Mouse (Mus musculus) heart, postnatal 10 days (tissue): ENCODE results near the gene Rap1gap. TPM values are rescaled to one million over a fixed set of nuclear protein-coding genes. Genes with fewer than 3 reads are reported as not detected.

Experiments
- DNase-seq, 2 experiments: peaks; one replicate each; pipeline ENCODE4 v3.0.0; 2021
- intact Hi-C: fragments of 180-260 bp; cut with DNase I; formaldehyde crosslinking; loops from one replicate; pipeline ENCODE4 v1.15.1; 2025
- total RNA-seq, 2 experiments: library from RNA; stranded (reverse); gene quantifications; 2 replicates each; pipeline ENCODE4 v1.2.3; 2021

The Rap1gap gene
- total RNA-seq, 2 experiments from 2014 or later = 10.3 to 12.6 TPM

DNA sequence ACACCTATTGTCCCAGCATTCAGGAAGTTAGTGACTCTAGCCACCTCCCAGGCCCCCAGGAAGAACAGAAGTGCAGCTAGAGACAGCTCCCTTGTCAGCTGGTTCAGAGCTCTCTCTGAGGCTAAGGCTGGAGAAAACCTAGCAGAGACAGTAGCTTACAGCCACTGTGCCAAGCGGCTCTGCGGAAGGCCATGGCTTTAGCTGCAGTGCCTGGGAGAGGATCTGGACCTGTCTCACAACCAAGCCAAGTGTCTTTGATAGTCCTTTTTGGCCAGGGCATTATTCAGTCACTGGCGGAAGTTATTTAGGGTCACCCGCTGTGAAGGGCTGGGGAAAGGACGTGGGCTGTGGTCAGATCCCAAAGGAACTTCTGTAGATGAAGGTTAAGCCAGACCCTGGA lies 103.9 kb downstream of the Rap1gap start:
- intact Hi-C loops = loop anchor here (2.0 kb wide), 1 partner anchor 18 kb away; no protein-coding TSS in a partner anchor
- peak in 1 of 2 experiments; percentile 39 for DNase-seq

- intact Hi-C loops = loop anchor here (2.0 kb wide), 1 partner anchor 18 kb away; no protein-coding TSS in a partner anchor
- peak; percentile 74 to 77 for DNase-seq
Measured at GRCm38 (mm10) chr4:137768831-137769230, 104.3 kb downstream of the Rap1gap start.

DNA sequence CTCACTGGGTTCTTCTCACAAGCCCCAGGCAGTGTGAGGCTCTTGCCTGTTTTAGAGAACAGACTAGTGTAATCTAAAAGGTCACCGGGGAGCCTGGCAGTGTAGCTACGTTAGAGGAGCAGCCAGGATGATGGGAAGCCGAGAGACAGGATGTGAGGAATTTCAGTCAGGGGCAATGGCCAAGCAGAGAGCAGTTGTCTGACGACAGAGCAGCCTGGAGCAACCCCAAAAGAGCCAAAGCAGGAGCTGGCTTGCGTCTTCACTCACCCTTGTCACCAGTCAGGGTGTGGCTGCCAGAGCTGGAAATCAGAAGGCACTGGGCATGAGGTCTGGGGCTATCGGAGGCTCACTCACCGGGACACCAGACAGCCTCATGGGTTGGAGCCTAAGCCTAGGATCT lies 105.1 kb downstream of the Rap1gap start:
- peak; percentile 78 to 83 for DNase-seq
- intact Hi-C loops = loop anchor here (2.0 kb wide), 1 partner anchor 19 kb away; no protein-coding TSS in a partner anchor

- peak; percentile 69 to 77 for DNase-seq
- intact Hi-C loops = no loop called here
Measured at GRCm38 (mm10) chr4:137770901-137771612, 106.5 kb downstream of the Rap1gap start.

DNA sequence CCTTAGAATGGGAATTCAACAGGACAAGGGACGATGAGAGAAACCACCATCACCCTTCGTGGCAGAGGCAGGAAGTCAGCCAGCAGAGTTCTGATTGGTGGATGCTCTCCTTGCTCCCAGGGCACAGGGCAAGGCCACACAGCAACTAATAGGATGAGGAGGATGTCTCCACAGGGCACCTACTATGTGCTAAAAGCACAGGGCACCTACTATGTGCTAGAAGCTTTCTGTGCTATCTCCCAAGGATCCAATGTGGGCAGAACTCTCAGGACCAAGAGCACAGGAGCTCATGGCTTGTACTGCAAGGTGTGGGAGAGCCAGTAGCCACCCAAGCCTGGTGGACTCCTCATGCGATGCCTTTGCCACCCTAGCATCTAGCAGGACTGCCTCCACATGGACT lies 107.2 kb downstream of the Rap1gap start:
- no peak for DNase-seq
- intact Hi-C loops = no loop called here

DNA sequence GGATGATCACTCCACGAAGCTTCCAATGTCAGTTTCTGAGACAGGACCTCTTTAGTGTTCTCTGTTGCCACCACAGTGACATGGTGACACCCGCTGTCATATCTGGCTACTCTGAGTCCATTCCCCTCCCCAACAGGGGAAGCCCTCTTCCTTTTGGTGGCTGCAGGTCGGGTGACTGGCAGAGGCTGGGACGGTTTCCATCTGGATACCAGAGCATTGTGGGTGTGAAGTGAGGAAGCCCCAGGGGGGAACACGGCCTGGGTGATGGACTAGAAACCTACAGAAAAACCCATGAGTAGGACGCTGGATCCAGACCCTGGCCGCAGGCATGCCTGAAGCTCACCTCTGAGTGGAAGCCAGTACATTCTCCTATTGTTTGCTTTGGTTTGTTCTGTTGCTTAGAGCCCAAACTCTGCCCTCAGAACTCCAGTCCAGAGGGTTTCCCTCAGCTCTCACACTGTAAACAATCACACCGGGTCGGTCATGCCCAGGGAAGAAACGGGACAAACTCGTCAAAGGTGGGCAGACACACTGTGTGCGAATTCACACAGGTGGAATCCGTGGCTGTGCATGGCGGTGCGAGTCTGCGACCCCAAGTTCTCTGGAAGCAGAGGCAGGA lies 108.0 kb downstream of the Rap1gap start:
- DNase-seq = peak; percentile 30 to 33
- intact Hi-C loops = no loop called here

DNA sequence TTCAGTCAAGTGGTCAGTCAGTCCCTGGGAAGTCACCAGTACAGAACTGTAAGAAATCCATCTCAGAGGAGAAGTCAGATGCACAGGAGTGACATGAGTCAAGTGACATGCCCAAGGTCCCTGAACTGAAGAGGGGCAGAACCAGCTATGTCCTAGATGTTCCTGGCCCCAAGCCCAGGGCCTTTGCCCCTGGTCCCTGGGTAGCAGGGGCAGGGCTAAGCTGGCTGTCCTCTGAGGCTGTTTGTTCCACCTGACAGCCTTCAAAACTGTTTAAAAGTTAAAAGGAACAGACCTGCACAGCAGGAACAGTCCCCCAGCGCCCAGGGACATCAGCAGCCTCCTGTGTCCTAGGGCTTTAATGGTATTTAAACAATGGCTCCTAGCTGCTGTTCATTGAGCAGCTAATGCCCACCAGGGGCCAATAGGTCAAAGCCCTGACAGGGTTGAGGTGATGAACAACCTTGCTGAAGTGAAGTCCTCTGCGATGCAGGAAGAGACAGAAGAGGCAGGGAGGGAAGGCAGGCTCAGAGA lies 108.9 kb downstream of the Rap1gap start:
- intact Hi-C loops = no loop called here
- DNase-seq = no peak

GRCm38 (mm10) chr4:137774013-137774412 lies 109.5 kb downstream of the Rap1gap start:
- intact Hi-C loops = no loop called here
- DNase-seq = no peak

GRCm38 (mm10) chr4:137774505-137774904 lies 110.0 kb downstream of the Rap1gap start:
- intact Hi-C loops = no loop called here
- no peak for DNase-seq

GRCm38 (mm10) chr4:137777866-137778265 lies 113.3 kb downstream of the Rap1gap start:
- DNase-seq = no peak
- intact Hi-C loops = no loop called here

DNA sequence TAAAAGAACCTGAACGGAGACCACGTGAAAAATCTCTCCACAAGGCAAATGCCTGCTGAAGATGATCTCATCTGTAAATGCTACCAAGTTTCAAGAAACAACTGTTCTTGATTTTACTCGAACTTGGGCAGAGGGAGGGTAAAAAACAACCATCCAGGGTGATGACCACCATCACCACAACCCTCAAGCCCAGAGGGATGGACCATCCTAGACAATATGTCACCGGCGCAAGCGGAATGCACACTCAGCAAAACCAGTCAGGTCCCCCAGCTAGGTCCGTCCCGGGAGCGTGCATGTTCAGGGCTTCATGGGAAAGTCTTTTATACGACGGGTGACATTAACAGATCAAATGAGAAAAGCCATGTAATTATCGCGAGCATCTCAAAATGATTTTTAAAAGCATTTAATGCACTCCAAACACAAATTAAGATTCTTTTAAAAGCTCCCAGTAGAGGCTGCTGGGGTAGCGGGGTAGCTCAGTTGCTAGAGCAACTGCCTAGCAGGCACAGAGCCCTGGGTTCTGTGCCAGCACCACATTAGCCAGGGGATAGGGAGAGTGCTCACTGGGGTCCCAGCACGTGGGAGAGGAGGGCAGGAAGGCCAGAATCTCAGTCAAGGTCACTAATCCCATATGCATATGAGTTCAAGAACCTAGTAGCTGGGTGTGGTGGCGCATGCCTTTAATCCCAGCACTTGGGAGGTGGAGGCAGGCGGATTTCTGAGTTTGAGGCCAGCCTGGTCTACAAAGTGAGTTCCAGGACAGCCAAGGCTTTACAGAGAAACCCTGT lies 114.1 kb downstream of the Rap1gap start:
- DNase-seq = no peak
- intact Hi-C loops = no loop called here

Other genes with a start within 250 kb of the Rap1gap start
- not detected for gene Cela3b, start 234.2 kb upstream of the Rap1gap start, total RNA-seq
- gene 1700013G24Rik, start 211.4 kb upstream of the Rap1gap start, total RNA-seq = not detected
- 100 to 1,000 TPM; 524 to 560 TPM for gene Hspg2, start 196.0 kb upstream of the Rap1gap start, total RNA-seq
- gene Ldlrad2, start 90.2 kb upstream of the Rap1gap start, total RNA-seq = not detected
- 10 to 100 TPM; 37.9 to 45.7 TPM for gene Usp48, start 71.0 kb upstream of the Rap1gap start, total RNA-seq
- 10 to 100 TPM; 40.4 to 61.8 TPM for gene Alpl, start 131.7 kb downstream of the Rap1gap start, total RNA-seq
- gene Ece1, start 197.5 kb downstream of the Rap1gap start, total RNA-seq = 100 to 1,000 TPM; 109 to 129 TPM